Mouse (Mus musculus) gastrocnemius, adult 18-20 months (tissue): ENCODE measurements around the gene Acox3. TPM values are rescaled to one million over a fixed set of nuclear protein-coding genes. Genes with fewer than 3 reads are reported as not detected.
"Not testable (repeated sequence)": the region's sequence is repeated elsewhere in the genome, so short reads cannot be mapped to it uniquely, and the experiment has no call there.

Source experiments
- DNase-seq: peaks from one replicate; pipeline ENCODE4 v3.0.0; 2021; ENCODE audit warnings: low spot score
- total RNA-seq, 2 experiments: library from RNA; stranded (reverse); gene quantifications; 2 replicates each; pipeline ENCODE4 v1.2.3; 2021

Gene Acox3
- total RNA-seq, 2 experiments from 2014 or later: 17.3 to 18.2 TPM

DNA sequence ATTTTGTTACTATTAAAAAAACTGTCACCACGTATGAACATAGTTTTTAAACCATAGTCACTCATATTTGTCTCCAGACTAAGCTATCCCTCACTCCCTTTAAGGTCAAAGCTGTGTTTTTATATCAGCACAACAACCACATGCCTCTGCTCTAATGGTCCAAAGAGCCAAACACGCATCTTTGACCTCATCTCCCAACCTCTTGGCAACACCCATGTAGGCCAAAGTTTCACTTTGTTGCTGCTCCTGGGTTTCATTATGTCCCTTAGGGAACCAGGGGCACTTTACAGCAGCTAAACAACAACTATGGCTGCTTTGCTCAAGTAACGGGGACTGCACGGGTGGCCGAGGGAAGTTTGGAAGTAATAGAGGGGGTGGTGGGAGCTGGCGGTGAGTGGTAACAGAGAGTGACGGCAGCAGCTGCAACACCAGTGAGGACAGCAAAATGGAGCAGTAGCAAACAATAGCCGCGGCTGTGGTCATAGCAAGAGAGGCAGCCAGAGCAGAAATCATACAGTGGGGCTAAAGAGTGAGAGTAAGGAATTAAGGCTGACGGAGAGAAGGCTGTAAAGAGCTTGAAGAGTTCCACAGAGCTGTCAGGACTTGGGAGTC, 6.3 kb upstream of the Acox3 start:
- no peak for DNase-seq

- no peak for DNase-seq
These were observed 4.4 kb upstream of the Acox3 start for GRCm38 (mm10) chr5:35578411-35578810.

GRCm38 (mm10) chr5:35579247-35579893, 3.5 kb upstream of the Acox3 start:
- DNase-seq: no peak

DNA sequence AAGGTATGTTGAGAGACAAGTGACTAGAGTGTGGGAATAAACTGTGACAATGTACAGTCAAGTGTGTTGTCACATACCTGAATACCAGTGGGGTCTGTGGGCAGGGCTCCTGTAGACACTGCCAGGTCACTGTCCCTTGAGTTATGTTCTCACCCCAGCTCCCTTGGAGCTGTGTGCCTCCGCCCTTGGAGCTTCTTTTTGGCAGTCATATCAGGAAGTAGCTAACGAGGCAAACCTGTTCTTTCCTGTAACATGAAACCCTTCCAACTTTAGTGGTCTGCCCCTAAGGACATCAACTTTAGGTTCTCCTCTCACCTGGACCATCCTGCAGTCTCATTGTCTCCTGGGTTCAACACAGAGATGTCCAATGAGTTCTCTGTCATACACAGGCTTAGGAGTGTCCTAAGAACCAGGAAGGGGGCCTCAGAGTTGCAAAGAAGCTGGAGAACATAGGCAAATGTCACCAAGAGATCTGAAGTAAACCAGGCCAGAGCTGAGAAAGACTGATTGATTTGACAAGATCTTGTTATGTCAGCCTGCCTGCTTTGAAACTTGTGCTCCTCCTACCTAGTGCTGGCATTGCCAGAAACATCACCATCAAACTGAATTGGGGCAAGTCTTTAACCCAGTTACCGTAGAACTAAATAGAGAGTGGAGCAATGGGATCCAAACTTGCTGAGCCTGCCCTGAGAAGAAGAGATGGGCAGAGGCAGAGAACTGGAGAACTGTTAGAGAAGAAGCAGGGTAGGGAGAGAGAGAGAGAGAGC, 2.5 kb upstream of the Acox3 start:
- DNase-seq: no peak

DNA sequence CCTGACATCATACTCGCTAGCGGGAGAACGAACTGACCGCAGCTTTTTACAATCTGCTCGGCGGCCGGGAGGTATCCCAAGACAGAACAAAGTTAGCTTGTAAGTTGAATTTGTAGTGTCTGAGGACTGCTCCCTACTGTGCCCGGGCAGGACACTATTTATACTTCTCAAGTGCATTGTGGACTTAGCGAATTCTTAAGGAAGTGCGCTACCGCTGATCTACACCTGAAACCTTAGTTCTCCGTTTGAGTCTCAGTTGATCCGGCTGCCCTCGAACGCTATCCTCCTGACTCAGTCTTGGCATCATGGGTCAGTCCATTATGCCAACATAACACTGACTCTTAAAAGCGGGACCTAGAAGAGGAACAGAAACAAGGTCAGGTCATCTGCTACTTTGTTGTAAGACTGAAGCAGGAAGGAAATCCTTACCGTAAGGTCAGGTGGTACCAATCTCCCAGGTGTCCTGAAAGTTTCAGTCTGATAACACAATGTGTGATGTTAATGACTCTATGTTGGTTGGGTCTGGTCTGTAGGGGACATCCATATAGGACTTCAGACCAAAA, 462 bp downstream of the Acox3 start:
- DNase-seq: no peak

DNA sequence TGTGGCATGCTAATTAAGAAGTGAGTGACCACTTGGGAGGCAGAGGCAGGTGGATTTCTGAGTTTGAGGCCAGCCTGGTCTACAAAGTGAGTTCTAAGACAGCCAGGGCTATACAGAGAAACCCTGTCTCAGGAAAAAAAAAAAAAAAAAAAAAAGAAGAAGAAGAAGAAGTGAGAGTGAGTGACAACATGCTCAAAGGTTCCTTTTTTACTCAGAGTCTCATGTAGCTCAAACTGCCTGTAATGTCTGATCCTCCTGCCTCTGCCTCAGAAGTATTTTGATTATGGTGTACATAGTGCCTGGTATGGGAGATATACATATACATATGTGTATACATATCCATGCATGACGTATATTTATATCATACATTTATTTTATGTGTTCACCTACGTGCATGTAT, 1.4 kb downstream of the Acox3 start:
- DNase-seq: not testable (repeated sequence)

- DNase-seq: no peak
These were observed 8.7 kb downstream of the Acox3 start for GRCm38 (mm10) chr5:35591497-35591896.

DNA sequence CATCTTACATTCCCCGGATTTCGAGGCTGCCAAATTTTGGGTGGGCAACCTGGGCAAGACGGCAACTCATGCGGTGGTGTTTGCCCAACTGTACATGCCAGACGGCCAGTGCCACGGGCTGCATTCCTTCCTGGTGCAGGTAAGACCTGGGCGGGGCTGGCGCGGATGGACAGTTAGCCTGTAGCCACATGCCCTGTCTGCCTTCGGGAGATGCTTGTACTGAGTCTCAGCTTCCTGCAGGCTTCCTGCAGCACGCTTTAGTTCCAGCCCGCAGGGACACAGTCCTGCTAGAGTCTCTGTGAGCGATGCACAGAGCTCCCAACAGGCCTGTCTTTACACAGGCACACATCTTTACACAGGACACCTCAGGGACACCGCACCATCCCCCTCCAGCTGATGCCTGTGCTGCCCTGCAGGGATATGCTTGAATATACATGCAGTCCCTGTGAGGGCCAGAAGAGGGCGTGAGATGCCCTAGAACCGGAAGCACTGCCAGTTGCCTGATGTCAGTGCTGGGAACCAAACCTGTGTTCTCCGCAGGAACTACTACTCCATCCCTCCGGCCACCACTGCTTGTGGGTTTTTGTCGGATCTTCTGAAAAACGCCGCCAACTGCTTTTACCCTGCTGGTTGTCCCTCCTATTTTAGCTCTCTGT, 9.4 kb downstream of the Acox3 start:
- DNase-seq: no peak

DNA sequence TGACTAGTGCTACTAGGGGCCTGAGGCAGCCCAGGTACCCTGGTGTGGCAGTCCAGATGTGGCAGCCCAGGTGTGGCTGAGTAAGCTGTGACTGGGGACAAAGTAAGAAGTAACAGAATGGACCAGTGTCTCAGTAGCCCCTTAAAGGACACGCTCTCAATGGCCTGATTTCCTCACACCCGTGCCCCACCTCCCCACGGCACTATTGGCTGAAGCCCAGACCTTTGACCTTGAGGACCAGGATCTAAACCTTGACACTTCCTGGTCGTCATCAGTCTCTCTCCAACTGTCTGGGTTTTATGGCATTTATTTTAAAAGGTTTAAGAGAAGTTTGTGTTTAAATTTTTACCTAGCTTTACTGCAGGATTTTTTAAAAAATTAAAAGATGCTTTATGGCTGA, 10.0 kb downstream of the Acox3 start:
- no peak for DNase-seq

GRCm38 (mm10) chr5:35593272-35593671, 10.4 kb downstream of the Acox3 start:
- DNase-seq: no peak

GRCm38 (mm10) chr5:35594768-35595167, 11.9 kb downstream of the Acox3 start:
- no peak for DNase-seq

GRCm38 (mm10) chr5:35595706-35596105, 12.9 kb downstream of the Acox3 start:
- DNase-seq: peak; percentile 72

DNA sequence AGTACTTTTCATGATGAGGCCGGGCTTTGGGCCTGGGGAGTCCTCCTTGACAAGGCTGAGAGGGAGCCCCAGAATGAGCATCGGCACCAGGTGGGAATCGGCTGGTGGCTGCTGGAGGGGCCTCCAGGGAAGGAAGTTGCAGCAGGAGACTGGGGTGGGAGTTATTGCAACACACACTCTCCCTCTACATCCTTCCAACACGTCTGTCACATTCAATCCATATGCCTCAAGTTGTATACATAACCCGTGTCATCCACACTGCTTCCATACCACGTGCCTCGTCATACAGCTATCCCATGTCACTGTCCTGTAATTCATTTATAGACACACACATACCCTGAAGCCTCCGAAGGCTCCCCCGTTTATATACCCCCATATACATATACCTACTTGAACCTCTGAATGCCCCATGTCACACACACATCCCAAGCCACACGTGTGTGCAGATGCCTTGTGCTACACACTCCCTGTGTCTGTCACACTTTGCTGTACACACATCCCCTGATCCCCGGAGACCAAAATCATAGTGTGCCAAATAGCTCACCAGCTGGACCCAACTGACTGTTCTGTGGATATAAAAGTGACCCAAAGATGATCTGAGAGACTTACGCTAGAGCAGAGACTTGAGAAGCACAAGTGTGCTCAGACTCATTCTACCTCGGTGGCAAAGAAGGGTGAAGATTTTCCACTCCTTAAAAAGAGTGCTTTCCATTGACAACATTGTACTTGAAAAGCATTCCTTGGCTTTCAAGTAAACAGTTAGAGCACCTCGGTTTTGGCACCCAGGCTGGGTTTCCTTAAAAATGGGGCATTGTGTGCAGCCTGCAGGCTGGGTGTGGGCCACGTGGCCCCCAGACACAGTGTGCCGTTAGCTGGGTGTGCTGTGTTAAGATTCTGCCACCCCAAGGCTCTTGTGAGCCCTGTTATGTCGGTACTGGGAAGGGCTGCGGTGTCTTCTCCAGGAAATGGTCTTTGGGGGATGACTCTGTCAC, 13.6 kb downstream of the Acox3 start:
- no peak for DNase-seq

- peak; percentile 54 for DNase-seq
These were observed 17.4 kb downstream of the Acox3 start for GRCm38 (mm10) chr5:35600233-35600632.

- DNase-seq: no peak
These were observed 18.7 kb downstream of the Acox3 start for GRCm38 (mm10) chr5:35601526-35601925.

GRCm38 (mm10) chr5:35605355-35605754, 22.5 kb downstream of the Acox3 start:
- DNase-seq: no peak

GRCm38 (mm10) chr5:35606800-35607199, 24.0 kb downstream of the Acox3 start:
- no peak for DNase-seq

- no peak for DNase-seq
These were observed 24.9 kb downstream of the Acox3 start for GRCm38 (mm10) chr5:35607784-35608183.

DNA sequence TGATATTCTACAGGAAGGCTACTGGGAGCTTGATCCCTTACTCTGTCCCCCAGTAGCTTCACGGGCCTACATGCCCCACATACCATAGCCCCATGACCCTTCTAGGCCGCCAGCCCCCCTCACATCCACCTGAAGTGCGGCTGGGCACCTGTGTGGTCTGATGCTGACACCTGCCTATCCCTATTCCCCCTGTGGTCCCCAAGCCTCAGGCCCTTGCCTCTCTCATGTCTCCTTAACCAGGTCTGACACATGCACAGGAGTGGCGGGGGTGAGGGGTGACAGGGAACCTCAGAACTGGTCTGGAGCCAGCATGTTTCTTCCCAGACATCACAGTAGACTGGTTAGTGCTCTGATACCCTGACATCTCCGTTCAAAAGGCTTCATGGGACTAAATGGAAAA, 25.7 kb downstream of the Acox3 start:
- DNase-seq: no peak

DNA sequence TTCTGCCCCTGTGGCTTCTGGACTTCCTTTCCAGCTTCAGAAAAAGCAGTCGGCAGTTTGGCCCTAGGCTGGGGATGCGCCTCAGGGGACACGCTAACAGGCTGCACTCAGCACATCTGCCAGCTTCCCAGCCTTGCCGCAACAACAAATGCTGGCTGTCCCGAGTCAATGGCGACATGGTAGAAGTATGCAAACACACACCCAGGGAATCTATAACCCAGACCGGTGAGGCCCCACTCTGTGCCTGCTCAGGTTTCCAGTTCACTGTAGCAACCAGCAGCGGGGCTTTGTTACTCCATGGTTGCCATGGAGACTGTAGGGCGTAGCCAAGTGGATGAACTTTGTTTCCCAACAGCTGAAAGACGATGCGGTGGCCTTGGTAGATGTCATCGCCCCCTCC, 26.5 kb downstream of the Acox3 start:
- DNase-seq: peak; percentile 83

- no peak for DNase-seq
These were observed 27.1 kb downstream of the Acox3 start for GRCm38 (mm10) chr5:35609971-35610370.
